Mouse (Mus musculus) liver, adult 2 months (tissue): Measurements from ENCODE around the gene Slc12a8. TPM values are rescaled to one million over a fixed set of nuclear protein-coding genes. Genes with fewer than 3 reads are reported as not detected.

ENCODE experiments used
- DNase-seq: peaks from one replicate; pipeline ENCODE4 v3.0.0-alpha.2; 2011; ENCODE audit warnings: low read depth, low spot score; ENCODE audit errors: extremely low read depth
- H3K27ac ChIP-seq: fragments of 200-500 bp; replicated peaks from 2 replicates; pipeline ENCODE4 v1.5.1; 2012; ENCODE audit warnings: low read depth, mild to moderate bottlenecking, control low read depth, inconsistent platforms, low read length; ENCODE audit not compliant: insufficient read depth
- H3K27me3 ChIP-seq: fragments of 200-500 bp; 2 replicates; pipeline ENCODE4 v1.6.1; 2012; ENCODE audit warnings: mild to moderate bottlenecking, moderate library complexity, low read length, inconsistent platforms; ENCODE audit not compliant: control insufficient read depth, insufficient read depth
- H3K36me3 ChIP-seq: fragments of 200-500 bp; 2 replicates; pipeline ENCODE4 v1.6.1; 2012; ENCODE audit warnings: low read length, inconsistent platforms; ENCODE audit not compliant: control insufficient read depth, insufficient read depth
- H3K4me1 ChIP-seq: fragments of 200-500 bp; 2 replicates; pipeline ENCODE4 v1.6.1; 2011; ENCODE audit warnings: low read length; ENCODE audit not compliant: control insufficient read depth, insufficient read depth
- H3K4me3 ChIP-seq: fragments of 200-500 bp; 2 replicates; pipeline ENCODE4 v1.5.1; 2011; ENCODE audit warnings: low read depth, mild to moderate bottlenecking, control low read depth, low read length, moderate library complexity; ENCODE audit not compliant: insufficient read depth
- H3K79me2 ChIP-seq: fragments of 200-500 bp; 2 replicates; pipeline ENCODE4 v1.6.1; 2012; ENCODE audit warnings: inconsistent platforms, mild to moderate bottlenecking, low read length, moderate library complexity; ENCODE audit not compliant: control insufficient read depth, insufficient read depth
- H3K9ac ChIP-seq: fragments of 200-500 bp; 2 replicates; pipeline ENCODE4 v1.6.1; 2012; ENCODE audit warnings: low read depth, mild to moderate bottlenecking, control low read depth, inconsistent platforms, low read length
- CTCF ChIP-seq: fragments of 200-500 bp; IDR thresholded peaks from 2 replicates; pipeline ENCODE4 v1.5.1; 2011; ENCODE audit warnings: low read depth, low read length, control low read depth
- POLR2A ChIP-seq: fragments of 200-500 bp; IDR thresholded peaks from 2 replicates; pipeline ENCODE4 v1.6.1; 2011; ENCODE audit warnings: low read length, control low read depth; ENCODE audit not compliant: insufficient read depth; ENCODE audit errors: extremely low read depth
- WGBS: fragments of 180-500 bp; shearing (Covaris S2); methylation state at CpG from one replicate; pipeline ENCODE4 v1.1.7; 2018; 5-methylcytosine and 5-hydroxymethylcytosine counted together
- polyA plus RNA-seq: library from polyadenylated mRNA; depleted of rRNA; stranded (reverse); fragments of >200 nt; gene quantifications from 2 replicates; pipeline ENCODE4 v1.2.3, GENCODE M21; 2012
- total RNA-seq: library from RNA; depleted of rRNA; stranded (reverse); fragments of >200 nt; gene quantifications from 2 replicates; pipeline ENCODE4 v1.2.3, GENCODE M21; 2014

Gene Slc12a8
- total and polyA plus RNA-seq, 2 experiments: 0.09 to 0.32 TPM

DNA sequence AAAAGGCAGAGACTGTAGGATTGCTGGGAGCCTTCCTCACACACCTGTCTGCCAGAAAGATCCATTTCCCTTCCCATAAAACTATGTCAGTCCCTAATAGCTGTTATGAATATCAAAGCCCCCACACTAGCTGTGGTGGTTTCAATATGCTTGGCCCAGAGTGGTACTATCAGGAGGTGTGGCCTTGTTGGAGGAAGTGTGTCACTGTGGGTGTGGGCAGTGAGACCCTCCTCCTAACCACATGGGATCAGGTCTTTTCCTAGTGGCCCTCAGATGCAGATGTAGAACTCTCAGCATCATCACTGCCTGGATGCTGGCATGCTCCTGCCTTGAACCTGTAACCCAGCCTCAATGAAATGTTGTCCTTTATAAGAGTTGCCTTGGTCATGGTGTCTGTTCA lies 164.5 kb downstream of the Slc12a8 start:
- H3K27me3 ChIP-seq: no peaks in the 10 kb centered on the region
- DNase-seq: no peak
- no peak overlapping the region for H3K9ac ChIP-seq
- TF ChIP-seq POLR2A: no peak
- TF ChIP-seq CTCF: no peak
- H3K79me2 ChIP-seq: no peaks in the 10 kb centered on the region; the same call in 1 of the 2 replicates
- H3K4me3 ChIP-seq: no peak overlapping the region
- H3K4me1 ChIP-seq: no peaks in the 10 kb centered on the region
- H3K36me3 ChIP-seq: no peaks in the 10 kb centered on the region
- no peak overlapping the region for H3K27ac ChIP-seq

DNA sequence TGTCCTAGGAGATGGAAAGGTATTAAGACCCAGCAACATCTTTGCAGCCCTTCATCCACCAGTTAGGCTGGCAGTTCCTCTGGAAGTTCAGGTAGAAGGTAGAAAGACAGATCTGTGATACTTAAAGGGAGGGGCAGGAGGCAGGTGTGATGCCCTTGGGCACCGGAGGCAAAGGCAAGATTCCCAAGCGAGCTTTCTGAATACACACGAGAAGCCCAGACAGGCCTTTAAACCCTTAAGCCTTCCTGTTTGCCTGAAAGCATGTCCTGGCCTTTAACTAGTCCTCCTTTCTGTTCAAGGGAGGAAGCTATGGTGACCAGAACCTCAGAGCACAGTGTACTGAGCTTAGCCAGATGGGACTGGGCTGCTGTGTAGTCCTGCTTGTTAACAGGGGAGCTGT lies 165.5 kb downstream of the Slc12a8 start:
- WGBS: 92% methylated on average over 3 of the region's 3 CpGs
- TF ChIP-seq POLR2A (no peak), CTCF (no peak)
- no peak for DNase-seq
- Histone ChIP-seq H3K27me3 (no peaks in the 10 kb centered on the region), H3K9ac (no peak overlapping the region), H3K79me2 (peaks cover under 1% of the 10 kb centered on the region; the same call in 1 of the 2 replicates), H3K36me3 (no peaks in the 10 kb centered on the region), H3K4me3 (no peak overlapping the region), H3K4me1 (peaks cover 2% of the 10 kb centered on the region; the same call in 1 of the 2 replicates), H3K27ac (no peak overlapping the region)

DNA sequence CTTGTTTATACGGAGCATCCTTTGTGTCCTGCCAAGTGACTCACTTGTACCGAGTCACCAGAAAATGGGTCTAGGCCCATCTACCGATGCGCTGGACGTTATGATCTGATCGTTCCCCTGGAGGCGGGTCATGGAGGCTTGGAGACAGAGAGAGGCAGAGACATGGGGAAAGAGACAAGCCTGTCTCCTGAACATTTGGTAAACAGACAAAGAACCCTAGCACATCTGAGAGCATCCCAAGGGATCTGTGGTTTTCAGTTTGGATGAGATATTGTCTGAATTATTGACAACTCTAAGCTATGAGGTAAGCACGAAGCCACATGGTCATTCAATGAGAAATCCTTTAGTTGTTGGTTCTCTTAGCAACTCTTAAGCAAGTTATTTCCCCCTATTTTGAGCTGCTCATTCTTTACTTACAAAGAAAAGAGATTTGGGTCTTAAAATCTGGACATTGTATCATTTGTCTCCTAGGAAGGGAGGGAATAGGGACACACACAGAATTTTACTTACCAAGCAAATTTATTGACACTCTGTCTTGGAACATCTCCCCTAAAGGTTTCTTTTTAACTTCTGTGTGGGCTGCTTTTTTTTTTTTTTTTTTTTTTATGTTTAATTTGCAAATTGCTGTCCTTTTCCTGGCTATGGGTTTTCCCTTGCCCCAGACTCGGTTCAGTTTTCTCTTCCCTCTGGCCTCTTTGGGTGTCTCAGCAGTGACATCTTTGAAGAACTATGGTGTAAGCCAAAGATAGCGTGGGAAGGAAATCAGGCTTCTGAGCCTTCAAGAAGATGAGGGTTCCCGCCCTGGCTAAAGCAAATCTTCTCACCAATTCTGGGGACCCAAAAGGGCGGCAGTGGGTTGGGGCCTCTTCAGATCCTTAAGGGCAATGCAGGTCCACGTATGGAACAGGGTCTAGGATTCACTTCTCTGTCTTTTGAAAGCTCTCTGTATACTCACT lies 166.4 kb downstream of the Slc12a8 start:
- H3K4me3 ChIP-seq: peak overlapping the region; percentile 85; the same call in 1 of the 2 replicates
- peak overlapping the region; percentile 46; the same call in 1 of the 2 replicates for H3K9ac ChIP-seq
- 73% methylated on average over 13 of the region's 13 CpGs for WGBS
- H3K4me1 ChIP-seq: peaks cover 2% of the 10 kb centered on the region; the same call in 1 of the 2 replicates
- peaks cover 3% of the 10 kb centered on the region; the same call in 1 of the 2 replicates for H3K79me2 ChIP-seq
- no peaks in the 10 kb centered on the region for H3K27me3 ChIP-seq
- TF ChIP-seq CTCF (no peak), POLR2A (no peak)
- DNase-seq: peak; percentile 15
- no peaks in the 10 kb centered on the region for H3K36me3 ChIP-seq
- peak overlapping the region; percentile 77 for H3K27ac ChIP-seq

DNA sequence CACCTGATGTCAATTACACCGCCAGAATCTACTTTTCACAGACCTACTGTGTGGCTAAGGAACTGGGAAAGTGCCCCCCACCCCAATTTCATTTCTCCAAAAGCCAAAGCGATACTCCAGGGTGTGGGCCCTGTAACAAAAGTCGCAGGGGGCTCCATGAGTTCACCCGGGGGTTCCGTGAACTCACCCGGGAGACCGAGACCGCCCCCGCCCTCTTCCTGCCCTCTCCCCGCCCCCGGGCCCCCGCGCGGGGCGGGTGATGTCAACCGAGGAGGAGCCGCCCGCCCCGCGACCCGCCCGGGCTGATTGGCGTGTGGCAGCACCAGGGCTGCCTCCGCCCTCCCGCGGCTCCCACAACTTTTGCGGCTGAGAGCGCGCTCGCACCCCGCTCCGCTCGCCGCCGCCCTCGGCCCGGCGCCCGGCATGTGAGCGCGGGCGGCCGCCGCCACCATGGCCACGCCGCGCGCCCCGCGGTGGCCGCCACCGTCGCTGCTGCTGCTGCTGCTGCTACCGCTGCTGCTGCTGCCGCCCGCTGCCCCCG lies 167.1 kb downstream of the Slc12a8 start, which contains the start of gene Heg1:
Gene Heg1 (plus strand): TSS at position 209 of the 541 bp plus-strand sequence.
- H3K27ac ChIP-seq: peak within 1 kb of the TSS; percentile 77
- no peaks in the 10 kb centered on the region for H3K27me3 ChIP-seq
- peak; percentile 20 for DNase-seq
- H3K9ac ChIP-seq: peak within 1 kb of the TSS; percentile 94
- peaks cover 3% of the 10 kb centered on the region; the same call in 1 of the 2 replicates for H3K79me2 ChIP-seq
- TF ChIP-seq POLR2A (0 out of 2 replicates have a peak, but pooled peaks have one; percentile 25), CTCF (no peak)
- H3K4me1 ChIP-seq: peaks cover 2% of the 10 kb centered on the region; the same call in 1 of the 2 replicates
- H3K4me3 ChIP-seq: peak within 1 kb of the TSS; percentile 85
- WGBS: 2% methylated on average over 41 of the region's 57 CpGs
- no peaks in the 10 kb centered on the region for H3K36me3 ChIP-seq

DNA sequence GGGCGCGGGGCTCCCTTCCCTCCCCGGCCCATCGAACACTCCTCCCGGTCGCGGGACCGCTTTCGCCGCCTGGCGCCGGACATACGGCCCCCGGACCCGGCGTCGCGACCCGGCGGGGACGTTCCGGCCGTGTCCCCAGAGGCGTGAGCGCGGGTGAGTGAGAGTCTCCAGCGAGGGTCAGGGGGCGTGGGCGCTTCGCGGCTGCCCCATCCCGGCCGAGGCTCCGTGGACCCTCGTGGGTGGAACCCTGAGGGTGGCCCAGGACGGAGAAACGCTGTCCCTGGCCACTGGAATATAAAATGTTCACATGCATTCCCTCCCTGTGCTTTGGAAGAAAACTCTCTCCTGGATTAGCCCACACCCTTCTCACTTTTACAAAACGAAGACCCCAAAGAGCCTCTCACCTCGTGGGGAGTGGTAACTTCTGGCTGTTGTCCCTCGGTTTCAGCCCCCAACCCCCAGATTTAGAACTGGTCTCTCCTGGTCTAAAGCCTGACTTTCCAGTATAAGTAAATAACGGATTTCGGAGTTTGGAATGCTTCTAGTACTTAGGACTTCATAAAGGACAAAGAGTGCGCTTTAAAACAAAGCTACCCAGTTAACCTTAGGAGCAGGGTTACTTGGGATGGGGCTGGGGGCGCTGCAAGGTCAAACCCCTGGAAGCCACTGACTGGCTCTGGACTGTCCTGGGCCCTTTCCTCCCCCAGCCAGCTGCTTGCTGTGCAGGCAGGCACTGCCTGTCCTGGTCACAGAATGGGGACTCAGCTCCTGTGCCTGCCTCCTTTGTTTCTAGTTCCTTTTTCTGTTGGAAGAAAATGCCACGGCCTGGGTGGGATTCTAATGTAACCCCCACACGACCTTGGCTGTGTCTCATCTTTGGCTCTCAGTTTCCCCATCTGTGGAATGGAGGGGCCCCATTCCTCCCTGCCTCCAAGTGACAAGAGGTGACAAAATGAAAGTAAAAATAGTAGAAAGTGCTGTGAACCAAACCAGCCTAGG lies 167.9 kb downstream of the Slc12a8 start:
- DNase-seq: peak; percentile 42
- H3K9ac ChIP-seq: peak overlapping the region; percentile 94
- peak overlapping the region; percentile 85 for H3K4me3 ChIP-seq
- no peak for TF ChIP-seq POLR2A
- no peak for TF ChIP-seq CTCF
- peak overlapping the region; percentile 49 for H3K27ac ChIP-seq
- H3K4me1 ChIP-seq: peaks cover 2% of the 10 kb centered on the region; the same call in 1 of the 2 replicates
- WGBS: under 1% methylated on average over 46 of the region's 46 CpGs
- H3K27me3 ChIP-seq: no peaks in the 10 kb centered on the region
- H3K36me3 ChIP-seq: no peaks in the 10 kb centered on the region
- H3K79me2 ChIP-seq: peaks cover 3% of the 10 kb centered on the region; the same call in 1 of the 2 replicates
